8 mouse cellular contexts compared by ENCODE assay signal in the genomic region with DNA sequence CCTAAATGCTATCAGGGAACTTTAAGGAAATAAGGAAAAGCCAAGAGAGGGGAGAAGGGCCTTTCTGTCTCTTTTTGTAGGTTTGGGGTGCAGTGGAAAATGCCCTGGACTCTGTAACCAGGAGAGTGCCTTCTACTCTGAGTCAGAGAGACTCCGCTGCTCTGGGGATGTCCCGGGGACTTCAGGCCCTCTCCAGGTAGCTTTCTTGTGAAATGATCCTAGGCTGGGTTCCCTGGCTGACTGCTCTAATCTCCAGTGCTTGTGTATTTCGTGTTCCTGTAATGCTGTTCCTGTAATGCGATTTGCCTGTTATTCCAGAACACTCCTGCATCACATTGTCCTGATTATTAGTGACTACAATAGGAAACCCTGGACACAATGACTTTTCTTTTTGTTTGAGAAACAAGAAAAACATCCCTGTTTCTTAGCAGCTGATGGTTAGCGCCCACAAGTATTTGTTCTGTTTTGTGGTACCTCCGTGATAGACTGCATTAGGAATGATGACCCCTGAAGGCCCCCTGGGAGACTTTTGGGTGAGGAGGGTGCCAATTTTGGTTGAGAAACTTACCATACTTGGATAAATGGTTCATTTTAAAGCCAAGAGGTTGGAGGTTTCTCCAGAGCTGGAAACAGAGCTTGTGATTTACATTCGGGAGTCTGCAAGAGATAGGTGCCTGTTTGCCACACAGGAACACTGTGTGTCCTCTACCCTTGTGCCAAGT. TPM values are rescaled to one million over a fixed set of nuclear protein-coding genes. Genes with fewer than 3 reads are reported as not detected.
DNase-seq lines count a peak whose midpoint lies in the region; ATAC-seq and TF ChIP-seq lines count a peak whose summit lies in the region.

No protein-coding gene starts in this region.

- H3K36me3 ChIP-seq in heart, embryonic 12.5 days = no peaks in the 10 kb centered on the region
- H3K36me3 ChIP-seq in ES-E14 (ENCODE audit: control insufficient read depth, insufficient read depth, low read length, poor library complexity, severe bottlenecking) = no peaks in the 10 kb centered on the region
- no peaks in the 10 kb centered on the region for H3K36me3 ChIP-seq in forebrain, embryonic 10.5 days (replicated peaks)
- no peaks in the 10 kb centered on the region for H3K36me3 ChIP-seq in liver, embryonic 11.5 days (ENCODE audit: control insufficient read depth, insufficient read depth, low read length)

- peaks cover 47% of the 10 kb centered on the region for H3K27me3 ChIP-seq in heart, embryonic 12.5 days (replicated peaks)
- H3K27me3 ChIP-seq in forebrain, embryonic 10.5 days (ENCODE audit: poor library complexity, severe bottlenecking) = no peaks in the 10 kb centered on the region
- H3K27me3 ChIP-seq in liver, embryonic 11.5 days (replicated peaks; ENCODE audit: control insufficient read depth, insufficient read depth, low read length) = no peaks in the 10 kb centered on the region

- H3K4me3 ChIP-seq in heart, embryonic 12.5 days = peak overlapping the region; percentile 72
- H3K4me3 ChIP-seq in ES-E14 (ENCODE audit: insufficient read depth in 1 of 2, low read depth in 1 of 2, low read length in 2 of 2, poor library complexity in 1 of 2, severe bottlenecking in 1 of 2) = peak overlapping the region; percentile 82 to 90
- peak overlapping the region; percentile 87 for H3K4me3 ChIP-seq in forebrain, embryonic 10.5 days
- H3K4me3 ChIP-seq in liver, embryonic 11.5 days (ENCODE audit: low read depth, low read length) = peak overlapping the region; percentile 78

- no peak for DNase-seq in heart, adult 8-10 months (ENCODE audit: low spot score)
- DNase-seq in ES-E14 (ENCODE audit: low read depth, low spot score) = no peak
- no peak for DNase-seq in forebrain, embryonic 10.5 days (ENCODE audit: extremely low spot score, low spot score)
- DNase-seq in liver, embryonic 11.5 days (ENCODE audit: low spot score) = no peak
- peak; percentile 27 for DNase-seq in retina, postnatal 1 day
- no peak for DNase-seq in adrenal gland, adult 8-10 months
- DNase-seq in frontal cortex, postnatal 14 days (ENCODE audit: low spot score in 2 of 2) = no peak

- H3K4me1 ChIP-seq in heart, embryonic 12.5 days (replicated peaks) = peaks cover 6% of the 10 kb centered on the region
- peaks cover 3 to 12% of the 10 kb centered on the region in 2 experiments; a peak in 2 of 4 replicates for H3K4me1 ChIP-seq in ES-E14 (ENCODE audit: control insufficient read depth in 2 of 2, insufficient read depth in 2 of 2, low read length in 2 of 2, poor library complexity in 1 of 2)
- H3K4me1 ChIP-seq in forebrain, embryonic 10.5 days = peaks cover 19% of the 10 kb centered on the region
- peaks cover 34% of the 10 kb centered on the region for H3K4me1 ChIP-seq in liver, embryonic 11.5 days (replicated peaks; ENCODE audit: control insufficient read depth, insufficient read depth, low read length)

- H3K27ac ChIP-seq in heart, embryonic 12.5 days (ENCODE audit: poor library complexity, severe bottlenecking) = no peak overlapping the region
- no peak overlapping the region for H3K27ac ChIP-seq in ES-E14 (ENCODE audit: insufficient read depth, low read depth, low read length, poor library complexity, severe bottlenecking)
- H3K27ac ChIP-seq in forebrain, embryonic 10.5 days = peak overlapping the region; percentile 91
- no peak overlapping the region for H3K27ac ChIP-seq in liver, embryonic 11.5 days (ENCODE audit: low read depth, low read length)

- 39% methylated on average over 7 of the region's 7 CpGs for WGBS in heart, embryonic 12.5 days
- 31% methylated on average over 7 of the region's 7 CpGs for WGBS in forebrain, embryonic 10.5 days
- WGBS in liver, embryonic 11.5 days = 21% methylated on average over 7 of the region's 7 CpGs

- in situ Hi-C loops in ES-E14 (cut with MboI; ENCODE audit: low sequenced_read_pairs in 2 of 2, unreplicated experiment in 2 of 2) = no loop called here

- H3K4me2 ChIP-seq in heart, embryonic 12.5 days = peak overlapping the region; percentile 94
- peak overlapping the region; percentile 90 for H3K4me2 ChIP-seq in liver, embryonic 11.5 days

- no peak for ATAC-seq in heart, embryonic 12.5 days (ENCODE audit: insufficient number of reproducible peaks, low FRiP score)
- ATAC-seq in liver, embryonic 11.5 days (replicated peaks; ENCODE audit: low FRiP score) = no peak

- H3K9ac ChIP-seq in heart, embryonic 12.5 days = peak overlapping the region; percentile 72
- peak overlapping the region; percentile 83; the same call in 1 of the 2 replicates for H3K9ac ChIP-seq in ES-E14 (ENCODE audit: insufficient read depth, low read depth, low read length, poor library complexity, severe bottlenecking)
- H3K9ac ChIP-seq in liver, embryonic 11.5 days (ENCODE audit: low read depth, low read length) = peak overlapping the region; percentile 80

- H3K9me3 ChIP-seq in heart, embryonic 12.5 days (replicated peaks) = no peaks in the 10 kb centered on the region
- no peaks in the 10 kb centered on the region for H3K9me3 ChIP-seq in ES-E14 (ENCODE audit: control insufficient read depth, insufficient read depth, low read depth, low read length)
- H3K9me3 ChIP-seq in forebrain, embryonic 10.5 days = no peaks in the 10 kb centered on the region
- H3K9me3 ChIP-seq in liver, embryonic 11.5 days (ENCODE audit: control insufficient read depth, low read length) = no peaks in the 10 kb centered on the region

TF ChIP-seq in ES-E14, 5 proteins besides CTCF, POLR2A, EP300 and RAD21:
- no peak for TF ChIP-seq ZNF384 (IDR thresholded peaks at IDR 0.05; ENCODE audit: low read depth, low read length)
TF ChIP-seq in ES-E14: peak in this region for 0.

RNA-seq across cellular contexts. Expression of a gene that starts 0.9 kb away (rescaled TPM):
- 3.1 and 3.4 TPM in 2 replicates for polyA plus RNA-seq in heart, embryonic 12.5 days (2016; fragmentation: Nextera tagmentation; extraction: Ambion mirVana)
- 10 to 100 TPM; 15.7 to 25.5 (median 21.1) TPM for total RNA-seq in heart, adult 8-10 months (2022)
- total RNA-seq in ES-E14 (2012; rRNA removed) = 46.7 and 75.7 TPM in 2 replicates
- polyA plus RNA-seq in forebrain, embryonic 10.5 days (2016; fragmentation: Nextera tagmentation; extraction: Ambion mirVana) = 9.8 and 10.4 TPM in 2 replicates
- 9.8 and 10.0 TPM in 2 replicates for polyA plus RNA-seq in liver, embryonic 11.5 days (2014; fragmentation: Nextera tagmentation; extraction: Ambion mirVana)
- total RNA-seq in adrenal gland, adult 8-10 months (2022) = 10 to 100 TPM; 20.7 to 36.7 (median 28.5) TPM

RNA-seq across cellular contexts. Expression of a gene that starts 45.1 kb away (rescaled TPM):
- 96.3 and 112 TPM in 2 replicates for polyA plus RNA-seq in heart, embryonic 12.5 days (2016; fragmentation: Nextera tagmentation; extraction: Ambion mirVana)
- total RNA-seq in heart, adult 8-10 months (2022) = 10 to 100 TPM; 61.1 to 70.9 (median 64.9) TPM
- total RNA-seq in ES-E14 (2012; rRNA removed) = 17.7 and 22.1 TPM in 2 replicates
- 141 and 149 TPM in 2 replicates for polyA plus RNA-seq in forebrain, embryonic 10.5 days (2016; fragmentation: Nextera tagmentation; extraction: Ambion mirVana)
- 106 and 107 TPM in 2 replicates for polyA plus RNA-seq in liver, embryonic 11.5 days (2014; fragmentation: Nextera tagmentation; extraction: Ambion mirVana)
- total RNA-seq in adrenal gland, adult 8-10 months (2022) = 10 to 100 TPM; 58.9 to 66.4 (median 62.7) TPM
